Mouse (Mus musculus) retina, postnatal 1 day (tissue): ENCODE measurements around the gene Cyb561d2.
"Not testable (repeated sequence)": the region's sequence is repeated elsewhere in the genome, so short reads cannot be mapped to it uniquely, and the experiment has no call there.

Source experiments
- DNase-seq: peaks from one replicate; pipeline ENCODE4 v3.0.0-alpha.2; 2012

Gene Cyb561d2

DNA sequence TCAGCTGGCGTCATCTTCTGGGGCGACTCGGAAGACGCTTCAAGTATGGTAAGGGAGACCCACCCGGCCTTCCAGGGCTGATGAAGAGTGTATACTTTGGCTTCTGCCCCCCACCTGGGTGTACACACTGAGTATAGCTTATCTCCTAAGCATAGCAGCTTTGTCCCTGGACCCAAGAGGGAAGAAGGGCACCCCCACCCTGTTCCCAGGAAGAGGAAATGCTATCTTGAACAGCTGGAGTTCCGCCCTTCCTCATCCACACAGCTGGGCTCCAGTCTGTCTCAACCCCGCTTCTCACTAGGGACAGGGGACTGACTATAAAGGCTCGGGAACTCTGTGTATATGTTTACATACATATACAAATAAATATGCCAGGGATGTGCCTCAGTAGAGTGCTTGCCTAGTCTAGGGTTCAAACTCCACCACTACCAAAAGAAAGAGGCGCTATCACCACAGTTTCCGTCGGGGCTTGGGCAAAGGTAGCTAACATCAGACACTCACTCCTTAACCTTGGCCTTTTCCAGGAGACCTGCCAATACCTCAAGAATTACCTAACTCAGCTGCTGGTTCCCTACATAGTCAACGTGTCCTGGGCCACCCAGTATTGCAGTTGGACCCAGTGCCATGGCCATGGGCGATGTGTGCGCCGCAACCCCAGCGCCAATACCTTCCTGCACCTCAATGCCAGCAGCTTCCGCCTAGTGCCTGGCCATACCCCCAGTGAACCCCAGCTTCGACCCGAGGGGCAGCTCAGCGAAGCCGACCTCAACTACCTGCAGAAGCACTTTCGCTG, 29.7 kb upstream of the Cyb561d2 start:
- DNase-seq, result no peak

DNA sequence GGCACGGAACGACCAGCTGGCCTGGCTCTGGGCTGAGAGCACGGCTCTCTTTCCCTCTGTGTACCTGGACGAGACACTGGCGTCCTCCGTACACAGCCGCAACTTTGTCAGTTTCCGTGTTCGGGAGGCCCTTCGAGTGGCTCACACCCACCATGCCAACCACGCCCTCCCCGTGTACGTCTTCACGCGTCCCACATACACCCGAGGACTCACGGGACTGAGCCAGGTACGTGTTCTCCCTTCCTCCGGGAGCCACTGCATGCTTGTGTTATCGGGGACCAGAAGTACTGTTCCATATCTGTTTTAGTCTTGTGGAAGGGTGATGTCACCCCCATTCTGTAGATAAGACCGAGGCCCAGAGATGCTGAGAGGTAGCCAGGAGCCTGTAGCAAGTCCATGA, 28.9 kb upstream of the Cyb561d2 start:
- DNase-seq, result no peak

DNA sequence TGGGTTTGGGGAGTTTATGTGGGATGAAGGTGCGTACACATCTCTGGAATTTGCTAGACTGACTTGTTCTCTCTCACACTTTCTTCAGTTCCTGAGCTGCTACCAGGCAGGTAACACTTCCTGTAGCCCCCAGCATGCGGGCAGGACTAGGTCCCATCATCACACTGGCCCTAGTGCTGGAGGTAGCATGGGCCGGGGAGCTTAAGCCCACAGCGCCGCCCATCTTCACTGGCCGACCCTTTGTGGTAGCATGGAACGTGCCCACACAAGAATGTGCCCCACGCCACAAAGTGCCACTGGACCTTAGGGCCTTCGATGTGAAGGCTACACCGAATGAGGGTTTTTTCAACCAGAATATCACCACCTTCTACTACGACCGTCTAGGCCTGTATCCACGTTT, 28.0 kb upstream of the Cyb561d2 start:
- no peak for DNase-seq

- DNase-seq, result no peak
Measured at GRCm38 (mm10) chr9:107569270-107569669, 27.3 kb upstream of the Cyb561d2 start.

- DNase-seq, result peak; percentile 93
Measured at GRCm38 (mm10) chr9:107568331-107569261, 26.6 kb upstream of the Cyb561d2 start.

- DNase-seq, result no peak
Measured at GRCm38 (mm10) chr9:107567702-107568319, 25.8 kb upstream of the Cyb561d2 start, which contains the start of gene Hyal2. Gene Hyal2, plus strand, starts transcription at chr9:107567945.

DNA sequence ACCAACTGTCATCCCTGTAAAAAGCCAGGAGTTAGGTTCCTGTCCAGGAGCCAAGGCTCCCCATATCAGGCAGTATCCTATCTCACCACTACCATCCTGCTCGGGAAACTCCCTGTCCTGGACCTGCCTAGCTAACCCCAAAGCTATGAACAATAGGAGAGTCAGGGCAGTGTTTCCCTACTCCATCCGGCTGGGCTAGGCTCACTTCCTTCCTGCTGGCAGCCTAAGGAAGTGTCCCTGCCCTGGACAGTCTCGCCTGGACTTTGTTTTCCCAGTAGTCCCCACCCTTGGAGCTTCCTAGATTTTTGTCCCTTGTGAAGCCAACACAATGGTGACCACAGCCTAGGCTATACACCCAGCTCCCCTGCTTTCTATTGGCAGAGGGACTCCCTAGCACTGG, 24.9 kb upstream of the Cyb561d2 start:
- DNase-seq, result no peak

GRCm38 (mm10) chr9:107566041-107566709, 24.2 kb upstream of the Cyb561d2 start:
- DNase-seq, result peak; percentile 81

GRCm38 (mm10) chr9:107565556-107565955, 23.6 kb upstream of the Cyb561d2 start:
- not testable (repeated sequence) for DNase-seq

DNA sequence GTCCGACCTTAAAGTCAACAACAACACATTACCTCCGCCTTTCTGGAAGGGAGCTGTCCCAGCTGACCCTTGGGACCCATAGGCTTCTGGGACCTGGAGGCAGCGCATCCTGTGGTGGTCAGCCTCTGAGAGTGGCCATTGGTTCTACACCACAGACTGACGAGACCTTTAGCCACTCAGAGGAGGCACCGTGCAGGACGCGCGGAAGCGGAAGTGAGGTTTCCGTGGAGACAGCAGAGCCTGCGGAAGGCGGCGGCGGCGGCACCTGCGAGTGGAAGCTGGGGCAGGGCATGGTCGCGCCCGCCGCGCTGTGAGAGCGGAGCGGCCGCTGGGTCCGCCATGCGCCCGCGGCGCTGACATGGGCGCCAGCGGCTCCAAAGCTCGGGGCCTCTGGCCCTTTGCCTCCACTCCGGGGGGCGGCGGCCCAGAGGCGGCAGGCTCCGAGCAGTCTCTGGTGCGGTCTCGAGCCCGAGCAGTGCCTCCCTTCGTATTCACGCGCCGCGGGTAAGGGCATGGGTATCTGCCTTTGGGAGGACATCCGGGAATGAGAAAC, 21.1 kb upstream of the Cyb561d2 start, which contains the start of gene Tusc2:
Tusc2 (plus strand) TSS at position 227 of the 553 bp plus-strand sequence.
- DNase-seq, result peak; percentile 98

- no peak for DNase-seq
Measured at GRCm38 (mm10) chr9:107556346-107556745, 14.4 kb upstream of the Cyb561d2 start.

DNA sequence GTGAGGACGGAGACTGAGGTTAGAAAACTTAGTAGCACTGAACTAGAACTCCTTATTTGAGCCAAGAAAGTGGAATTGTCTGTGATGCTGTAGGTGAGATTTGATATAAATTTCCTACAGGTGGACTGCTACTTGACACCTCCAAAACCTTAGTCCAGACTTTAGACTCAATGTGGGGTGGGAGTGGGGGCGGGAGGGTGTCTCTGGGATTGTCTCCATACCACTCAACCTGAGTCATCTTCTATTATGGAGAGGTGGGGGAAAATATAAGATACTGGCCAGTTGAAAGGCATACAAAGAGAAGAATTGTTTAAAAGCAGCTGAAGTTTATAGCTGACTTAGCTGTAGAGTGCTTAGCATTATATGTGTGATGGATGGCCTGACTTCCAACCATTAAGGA, 13.7 kb upstream of the Cyb561d2 start:
- DNase-seq, result no peak

DNA sequence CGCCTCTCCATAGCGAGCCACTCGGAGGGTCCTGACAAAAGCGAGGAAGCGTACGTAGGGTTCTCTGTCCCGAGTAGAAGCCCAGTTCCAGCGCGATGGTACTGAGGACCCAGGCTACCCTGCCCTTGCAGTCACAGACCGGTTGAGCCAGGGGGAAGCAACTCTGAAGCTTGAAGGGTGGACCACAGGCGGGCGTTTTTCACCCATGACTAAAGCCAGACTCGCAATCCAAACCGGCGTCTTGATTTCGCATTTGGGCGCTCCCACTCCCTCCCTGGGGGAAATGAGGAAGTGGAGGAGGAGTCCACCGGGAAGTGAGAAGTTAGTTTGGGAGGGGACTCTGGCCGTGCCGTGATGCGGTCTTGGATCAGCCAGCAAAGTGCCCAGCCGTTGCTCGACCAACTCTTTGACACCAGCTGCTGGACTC, 13.1 kb upstream of the Cyb561d2 start:
- DNase-seq, result peak; percentile 66

DNA sequence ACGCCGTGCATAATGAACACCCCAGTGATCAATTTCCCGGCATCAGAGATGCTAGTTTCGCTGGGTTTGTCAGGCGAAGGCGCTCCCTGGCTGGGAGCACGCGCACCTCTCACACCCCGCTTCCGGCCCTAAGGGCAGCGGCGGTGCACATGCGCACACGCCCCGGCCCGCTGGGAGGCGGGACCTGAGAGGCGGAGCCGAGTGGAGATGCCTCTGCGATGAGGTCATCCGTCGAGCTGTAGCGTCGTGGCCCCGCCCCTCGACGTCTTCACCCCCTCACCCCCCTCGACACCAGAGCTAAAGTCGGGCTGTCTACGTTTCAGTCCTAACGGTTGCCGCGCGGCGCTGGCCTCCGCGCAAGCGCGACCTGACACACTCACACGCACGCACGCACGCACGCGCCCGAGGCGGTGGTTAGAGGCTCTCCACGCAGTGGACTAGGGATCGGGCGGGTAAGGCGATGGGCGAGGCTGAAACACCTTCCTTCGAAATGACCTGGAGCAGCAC, 12.4 kb upstream of the Cyb561d2 start:
- peak; percentile 99 for DNase-seq

GRCm38 (mm10) chr9:107553541-107554318, 11.7 kb upstream of the Cyb561d2 start:
- no peak for DNase-seq

DNA sequence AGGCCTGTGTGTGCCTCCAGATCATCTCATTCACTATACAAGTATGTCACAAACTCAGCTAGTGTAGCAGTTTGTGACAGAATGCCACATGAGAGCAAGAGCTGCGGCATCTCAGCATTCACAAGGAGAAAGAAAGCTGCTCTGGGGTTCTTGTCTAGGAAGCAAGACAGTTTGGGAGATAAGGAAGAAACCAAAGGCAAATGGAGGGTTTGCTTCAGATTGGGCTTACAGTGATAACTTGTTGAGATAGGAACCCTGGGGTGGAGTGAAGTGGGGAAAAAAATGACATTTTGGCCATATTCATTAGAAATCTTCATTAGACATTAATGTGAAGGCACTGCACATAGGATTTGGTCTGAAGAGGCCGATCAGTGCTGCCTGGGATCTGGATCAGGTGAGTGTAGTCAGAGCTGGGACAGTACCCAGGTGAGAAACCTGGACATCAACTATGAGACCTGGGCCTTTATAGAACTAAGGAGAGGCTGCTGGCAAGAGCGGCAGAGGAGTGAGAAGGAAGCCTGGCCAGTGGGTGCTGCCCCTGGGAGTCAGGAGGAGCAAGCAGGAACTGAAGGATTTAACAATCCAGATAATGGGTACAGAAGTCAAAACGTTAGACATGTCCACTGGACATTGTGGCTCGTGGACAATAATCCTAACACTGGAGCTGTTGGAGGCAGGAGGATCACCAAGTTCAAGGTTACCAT, 10.8 kb upstream of the Cyb561d2 start:
- DNase-seq, result no peak

- DNase-seq, result no peak
Measured at GRCm38 (mm10) chr9:107551890-107552355, 9.9 kb upstream of the Cyb561d2 start.

GRCm38 (mm10) chr9:107551117-107551889, 9.3 kb upstream of the Cyb561d2 start, which contains the start of gene Rassf1:
Gene Rassf1, plus strand, starts transcription at chr9:107551555.
- DNase-seq, result peak; percentile 70

- DNase-seq, result no peak
Measured at GRCm38 (mm10) chr9:107550491-107551116, 8.6 kb upstream of the Cyb561d2 start.
